Mouse (Mus musculus) cerebellum, postnatal 36 days (tissue): Measurements from ENCODE around the gene Dhx57.
"Not testable (repeated sequence)": the region's sequence is repeated elsewhere in the genome, so short reads cannot be mapped to it uniquely, and the experiment has no call there.

Experiments used
- DNase-seq, 2 experiments: peaks; one replicate each; pipeline ENCODE4 v3.0.0; 2021 to 2022; ENCODE audit warnings: mixed read lengths in 2 of 2

Gene Dhx57

DNA sequence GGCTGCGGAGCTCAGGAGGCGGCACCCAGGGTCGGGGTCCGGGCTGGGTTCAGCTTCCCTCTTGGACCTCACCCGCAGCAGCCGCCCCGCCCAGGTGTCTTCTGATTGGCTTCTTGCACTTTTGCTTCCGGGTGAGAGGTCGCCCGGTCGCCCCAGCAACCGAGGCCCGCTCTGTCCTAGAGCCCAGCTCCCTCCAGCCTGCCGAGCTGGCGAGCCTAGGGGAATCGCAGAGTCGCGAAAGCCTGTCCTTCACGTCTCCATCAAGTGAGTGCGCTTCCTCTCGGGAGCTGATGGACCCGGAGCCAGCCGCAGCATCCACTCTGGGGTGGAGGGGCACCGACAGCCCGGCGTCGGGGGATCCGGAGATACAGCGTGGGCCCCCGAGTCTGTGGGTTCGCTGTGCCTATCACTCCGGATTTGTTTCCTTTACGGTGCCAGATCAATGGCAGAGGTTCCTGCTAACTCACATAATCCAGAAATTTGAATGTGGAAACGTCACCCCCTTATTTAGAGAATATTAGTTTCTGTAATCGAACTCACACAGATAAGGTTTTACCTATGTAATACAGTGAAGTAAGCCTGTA, at the start of gene Dhx57, which contains the start of gene Morn2:
Gene Dhx57, minus strand, starts transcription at position 403 of the 584 bp plus-strand sequence.
Gene Morn2, plus strand, starts transcription at position 130 of the 584 bp plus-strand sequence.
- peak; percentile 98 for DNase-seq

DNA sequence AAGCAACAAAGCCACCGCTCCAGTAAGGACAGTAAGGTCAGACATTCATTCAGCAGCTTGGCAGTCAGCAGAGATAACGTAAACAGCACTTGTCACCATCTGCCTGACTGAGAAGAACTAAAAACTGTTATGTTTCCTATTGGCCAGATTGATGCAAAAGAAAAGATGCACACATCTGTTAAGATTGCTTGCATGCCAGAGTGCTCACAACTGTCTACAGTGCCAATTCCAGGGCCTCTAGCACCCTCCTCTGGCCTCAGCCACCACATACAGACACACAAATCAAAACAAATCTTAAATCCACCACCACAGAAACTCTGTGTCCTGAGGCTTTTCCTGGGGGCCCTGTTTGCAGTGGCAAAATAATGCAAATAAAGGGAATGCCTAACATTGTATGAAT, 42.1 kb upstream of the Dhx57 start:
- DNase-seq = no peak

DNA sequence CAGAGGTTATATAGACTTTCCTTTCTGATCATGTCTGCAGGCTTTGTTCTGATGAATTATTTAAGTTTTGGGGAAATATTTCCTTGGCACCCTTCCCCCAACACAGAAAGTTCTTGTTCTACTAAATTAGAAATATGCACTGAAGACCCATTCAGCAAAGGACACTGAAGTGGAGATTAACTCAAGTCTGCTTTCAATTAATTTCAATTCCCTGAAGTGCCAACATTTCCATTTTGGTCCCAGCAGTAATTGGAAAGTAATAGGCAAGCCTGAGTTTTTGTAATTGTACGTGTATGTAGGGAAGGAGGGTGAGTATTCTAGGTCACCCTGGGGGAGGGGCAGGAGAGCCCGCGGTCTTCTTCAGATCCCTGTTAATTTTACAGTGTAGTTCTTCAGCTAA, 36.2 kb upstream of the Dhx57 start:
- no peak for DNase-seq

DNA sequence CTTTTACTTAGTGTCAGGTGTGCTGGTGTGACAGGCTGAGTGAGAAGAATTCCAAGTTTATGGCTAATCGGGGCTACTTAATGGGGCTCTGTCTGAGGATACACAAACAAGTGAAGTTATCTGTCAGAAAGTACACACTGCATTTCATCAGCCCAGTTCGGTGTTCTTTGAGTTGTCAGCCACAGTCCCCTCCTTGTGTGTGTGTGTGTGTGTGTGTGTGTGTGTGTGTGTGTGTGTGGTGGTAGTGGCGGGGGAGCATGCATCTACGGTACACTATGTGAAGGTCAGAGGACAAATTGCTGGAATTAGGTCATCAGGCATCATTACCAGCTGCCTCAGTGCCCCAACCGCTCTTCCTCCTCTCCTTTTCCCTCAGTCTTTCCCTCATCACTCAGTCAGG, 35.2 kb upstream of the Dhx57 start:
- DNase-seq = no peak

DNA sequence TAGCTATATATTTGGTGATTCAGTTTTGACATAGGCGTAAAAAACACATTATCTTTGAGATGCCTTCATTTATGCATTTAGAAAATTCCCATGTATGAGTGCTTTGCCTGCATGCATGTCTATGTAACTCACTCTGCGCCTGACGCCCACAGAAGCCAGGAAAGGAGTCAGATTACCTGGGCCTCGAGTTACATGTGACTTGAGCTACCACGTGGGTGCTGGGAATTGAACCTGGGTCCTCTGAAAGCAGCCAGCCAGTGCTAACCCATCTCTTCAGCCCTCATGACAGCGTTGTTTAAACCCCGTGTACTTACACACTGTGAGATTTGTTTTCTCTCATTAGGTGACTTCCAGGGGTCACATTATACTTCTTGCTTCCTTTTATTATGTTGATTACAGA, 34.2 kb upstream of the Dhx57 start:
- DNase-seq = no peak

DNA sequence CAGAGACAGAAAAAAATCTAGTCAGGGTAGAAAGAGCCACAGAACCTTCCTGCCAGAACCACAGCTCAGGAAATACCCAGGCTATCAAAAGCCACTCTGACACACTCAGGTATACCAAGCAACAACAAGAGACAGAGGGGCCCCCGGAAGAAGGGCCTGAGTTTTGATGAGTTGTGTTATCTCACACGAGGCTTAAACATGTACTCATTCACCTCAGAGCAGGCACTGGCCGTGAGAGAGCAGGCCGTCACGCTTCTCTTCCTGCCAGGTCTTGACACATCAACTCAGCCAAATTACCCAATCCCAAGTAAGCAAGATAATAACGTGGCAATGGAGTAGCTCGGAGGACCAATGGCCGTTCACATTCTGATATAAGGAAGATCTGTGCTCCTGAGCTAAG, 33.4 kb upstream of the Dhx57 start:
- no peak for DNase-seq

DNA sequence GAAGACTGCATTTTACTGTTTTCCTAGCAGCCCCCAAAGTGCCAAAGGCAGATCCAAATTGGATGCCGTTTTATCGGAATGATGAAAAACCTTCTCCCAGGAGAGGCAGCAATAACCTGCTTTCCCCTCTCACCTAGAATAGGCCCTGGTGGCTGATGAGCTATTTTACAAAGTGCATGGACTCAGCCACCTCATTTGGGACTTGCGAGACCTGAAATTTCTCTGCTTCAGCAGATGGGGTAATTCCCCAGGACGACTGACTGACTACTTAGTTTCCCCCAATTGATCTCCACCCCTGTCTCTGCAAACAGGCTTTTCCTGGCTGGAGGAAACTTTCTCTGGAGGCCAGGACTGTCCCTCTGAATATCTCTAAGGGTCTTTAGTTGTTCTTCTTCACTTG, 32.7 kb upstream of the Dhx57 start:
- no peak for DNase-seq

DNA sequence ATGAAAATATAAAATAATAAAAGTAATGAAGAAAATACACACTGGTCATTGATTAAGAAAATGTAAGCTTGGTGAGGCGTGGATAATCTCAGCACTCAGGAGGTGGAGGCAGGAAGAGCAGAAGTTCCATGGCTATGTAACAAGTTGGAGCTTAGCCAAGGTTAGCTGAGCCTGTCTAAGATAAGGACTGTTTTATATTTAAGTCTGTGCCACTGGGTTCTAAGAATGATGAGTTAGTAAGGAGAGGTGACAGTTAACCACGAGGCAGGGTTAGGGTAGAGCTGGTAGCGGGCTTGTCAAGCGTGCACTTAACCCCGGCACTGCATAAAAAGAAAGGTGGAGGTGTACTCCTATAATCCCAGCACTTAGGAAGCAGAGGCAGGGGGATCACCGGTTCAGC, 32.0 kb upstream of the Dhx57 start:
- no peak for DNase-seq

DNA sequence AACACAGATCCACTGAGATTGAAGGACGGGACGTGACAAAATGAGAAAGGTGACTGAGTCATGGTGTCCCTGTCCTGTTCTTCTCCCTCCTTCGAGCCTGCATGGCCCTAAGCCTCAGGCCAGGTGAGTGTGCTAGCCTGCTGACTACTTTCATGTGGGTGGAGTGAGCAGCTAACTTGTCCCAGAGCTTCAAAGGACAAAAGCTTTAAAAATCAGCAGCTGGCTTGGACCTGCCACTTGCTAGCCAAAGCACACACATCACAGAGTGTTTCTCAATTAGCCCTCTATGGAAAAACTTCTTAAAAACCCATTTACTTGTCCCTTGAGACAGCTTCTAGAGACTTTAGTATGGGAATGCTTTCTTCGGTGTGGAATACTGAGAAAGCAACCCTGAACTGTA, 22.1 kb upstream of the Dhx57 start:
- no peak for DNase-seq

DNA sequence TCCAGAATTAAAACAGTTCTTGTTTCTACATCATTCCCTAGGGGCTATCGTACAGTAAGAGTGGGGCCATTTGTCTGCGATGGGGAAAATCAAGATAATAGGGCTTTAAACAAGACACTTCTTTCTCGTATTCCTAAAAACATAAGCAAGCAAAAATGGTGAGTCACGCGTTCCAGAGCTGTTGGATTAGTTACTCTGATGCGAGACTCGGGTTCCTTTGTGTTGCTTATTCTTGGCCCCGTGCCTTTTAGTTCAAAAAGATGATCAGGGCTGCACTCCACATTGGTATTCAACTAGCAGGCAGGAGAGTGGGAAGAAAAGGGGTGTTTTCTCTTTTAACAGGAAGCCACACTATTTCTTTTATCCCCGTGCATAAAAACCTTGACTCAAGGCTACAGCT, 21.5 kb upstream of the Dhx57 start:
- DNase-seq = no peak

DNA sequence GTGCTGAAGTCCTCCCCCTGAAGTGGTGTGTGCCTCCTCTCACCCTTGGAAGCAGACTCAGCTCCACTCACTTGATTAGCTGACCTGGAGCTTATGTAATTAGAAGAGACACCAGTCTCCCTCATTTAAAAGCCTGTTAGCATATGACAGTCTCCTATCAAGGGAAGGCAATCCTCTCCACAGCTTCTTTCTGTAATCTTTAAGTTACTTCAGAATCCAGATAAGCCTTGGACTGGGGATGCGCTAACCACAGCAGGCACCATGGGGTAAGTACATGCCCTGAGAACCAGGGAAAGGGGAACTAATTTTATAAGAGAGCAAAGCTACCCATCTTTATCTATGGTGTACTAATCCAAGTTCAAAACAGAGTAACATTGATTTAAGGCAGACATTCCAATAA, 17.0 kb upstream of the Dhx57 start, which contains the start of gene Arhgef33:
Gene Arhgef33, plus strand, starts transcription at position 157 of the 400 bp plus-strand sequence.
- DNase-seq = no peak

DNA sequence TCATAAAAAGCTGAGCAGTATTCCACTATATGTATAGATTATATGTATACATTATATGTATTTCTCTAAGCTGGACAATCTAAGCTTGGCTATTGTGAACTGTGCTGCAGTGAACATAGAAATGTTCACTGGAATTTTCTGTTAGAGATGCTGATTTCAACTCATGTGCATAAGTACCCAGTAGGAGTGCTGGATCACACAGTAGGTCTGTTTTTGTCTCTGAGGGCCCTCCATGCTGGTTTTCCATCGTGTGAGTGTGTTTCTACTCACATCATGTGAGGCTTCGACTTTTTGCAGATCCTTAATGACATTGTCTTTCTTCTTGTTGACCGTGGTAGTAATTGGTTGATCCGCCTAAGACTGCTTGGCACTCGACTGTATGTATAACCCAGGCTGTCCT, 8.6 kb upstream of the Dhx57 start:
- DNase-seq = no peak

DNA sequence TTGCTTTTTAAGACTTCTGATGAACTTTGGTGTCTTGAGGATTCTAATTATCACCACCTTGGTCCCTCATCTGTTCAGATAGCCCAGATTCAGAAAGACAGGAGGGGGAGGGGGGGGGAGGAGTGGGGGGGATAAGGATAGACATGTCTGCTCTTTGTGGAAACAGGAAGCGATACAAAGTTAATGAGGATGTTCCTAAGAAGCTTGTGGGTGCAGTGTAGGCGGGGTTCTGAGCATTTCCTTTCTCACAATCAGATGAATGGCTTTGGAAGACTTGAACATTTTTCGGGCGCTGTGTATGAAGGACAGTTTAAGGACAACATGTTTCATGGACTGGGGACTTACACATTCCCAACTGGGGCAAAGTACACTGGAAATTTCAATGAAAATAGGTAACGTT, 5.0 kb upstream of the Dhx57 start:
- DNase-seq = no peak

DNA sequence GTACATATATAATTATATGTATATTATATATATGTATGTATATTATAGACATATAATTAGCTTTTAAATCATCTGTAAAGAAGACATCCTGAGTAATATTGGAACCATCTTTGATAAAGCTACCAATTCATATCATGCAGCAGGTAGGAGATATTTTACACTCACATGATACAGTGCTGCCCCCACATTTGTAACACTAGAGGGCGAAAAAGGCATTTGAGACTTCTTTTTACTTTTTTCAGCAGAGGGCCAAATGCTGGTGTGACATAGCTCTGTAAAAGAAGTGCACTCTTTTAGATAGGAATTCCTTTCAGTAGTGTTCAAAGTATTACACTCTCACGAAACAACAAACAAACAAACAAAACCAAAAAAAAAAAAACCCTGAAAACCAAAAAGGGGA, 872 bp upstream of the Dhx57 start:
- DNase-seq = peak in 1 of 2 experiments; percentile 32

DNA sequence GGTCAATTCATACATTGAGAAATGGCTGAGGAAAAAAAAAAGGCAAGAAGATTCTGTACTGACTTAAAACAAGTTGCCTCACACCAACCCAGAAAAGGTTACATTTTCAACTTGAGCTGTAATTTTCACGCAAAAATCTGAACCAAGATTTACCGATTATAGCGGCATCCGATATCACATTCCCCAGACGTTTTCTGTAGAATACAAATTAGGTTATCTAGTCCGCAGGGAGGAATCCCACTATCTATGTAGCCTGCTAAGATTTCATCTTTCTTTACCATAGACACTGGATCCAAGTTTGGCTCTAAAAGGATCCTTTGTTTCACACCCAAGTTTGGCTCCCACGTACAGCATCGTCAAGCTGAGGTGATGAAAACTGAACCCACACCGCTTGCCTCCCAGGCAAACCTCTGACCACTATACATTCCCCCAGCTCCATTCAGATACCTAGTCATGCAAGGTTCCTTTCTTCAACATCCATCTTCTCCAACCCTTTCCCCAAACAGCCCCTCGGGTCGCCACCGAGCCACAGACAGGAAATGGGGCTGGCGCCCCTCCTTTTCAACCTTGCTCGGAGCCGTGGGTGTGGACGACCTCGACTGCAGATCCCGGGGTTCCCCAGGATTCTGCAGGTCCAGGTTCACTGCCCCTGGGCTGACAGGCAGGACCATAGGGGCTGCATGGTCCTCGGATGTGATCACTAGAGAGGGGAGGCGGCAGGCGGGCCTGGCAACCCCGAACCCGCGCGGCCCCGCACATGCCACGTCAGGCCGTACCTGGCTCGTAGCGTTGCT, 799 bp downstream of the Dhx57 start:
- no peak for DNase-seq

DNA sequence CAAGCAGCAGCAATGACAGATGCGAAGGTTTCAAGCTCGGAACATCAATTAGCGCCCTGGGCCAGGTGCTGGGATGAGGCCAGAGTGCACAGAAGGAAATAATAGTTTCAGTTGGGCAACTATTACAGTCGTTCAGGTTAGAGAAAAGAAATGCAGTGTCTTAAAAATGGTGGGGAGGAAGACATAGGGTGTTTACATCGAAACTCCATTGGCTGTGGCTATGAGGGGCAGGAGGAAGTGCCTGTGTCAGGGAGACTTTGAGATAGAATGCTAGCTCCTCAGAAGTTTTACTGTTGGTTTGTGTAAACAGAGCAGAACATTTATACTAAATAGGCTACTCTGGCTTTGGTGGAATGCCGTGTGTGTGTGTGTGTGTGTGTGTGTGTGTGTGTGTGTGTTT, 2.3 kb downstream of the Dhx57 start:
- no peak for DNase-seq

DNA sequence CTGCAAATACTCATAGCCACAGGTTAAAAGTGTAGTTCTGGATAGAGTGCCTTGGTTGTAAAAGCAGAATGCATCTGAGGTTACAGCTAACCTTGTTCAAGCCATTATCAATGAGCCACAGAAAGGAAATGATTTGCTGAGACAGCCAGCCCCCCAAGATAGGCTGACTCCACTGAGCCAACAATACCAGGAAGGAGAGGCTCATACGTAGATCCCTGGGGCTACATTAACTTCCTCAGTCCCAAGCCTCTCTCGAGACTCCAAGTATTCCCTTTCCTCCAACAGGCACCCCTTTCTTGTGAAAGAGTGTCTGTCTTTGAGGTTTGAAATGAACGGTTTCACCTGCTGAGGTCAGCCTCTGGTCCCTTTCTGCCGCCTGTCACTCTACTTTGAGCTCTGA, 5.8 kb downstream of the Dhx57 start:
- DNase-seq = no peak

DNA sequence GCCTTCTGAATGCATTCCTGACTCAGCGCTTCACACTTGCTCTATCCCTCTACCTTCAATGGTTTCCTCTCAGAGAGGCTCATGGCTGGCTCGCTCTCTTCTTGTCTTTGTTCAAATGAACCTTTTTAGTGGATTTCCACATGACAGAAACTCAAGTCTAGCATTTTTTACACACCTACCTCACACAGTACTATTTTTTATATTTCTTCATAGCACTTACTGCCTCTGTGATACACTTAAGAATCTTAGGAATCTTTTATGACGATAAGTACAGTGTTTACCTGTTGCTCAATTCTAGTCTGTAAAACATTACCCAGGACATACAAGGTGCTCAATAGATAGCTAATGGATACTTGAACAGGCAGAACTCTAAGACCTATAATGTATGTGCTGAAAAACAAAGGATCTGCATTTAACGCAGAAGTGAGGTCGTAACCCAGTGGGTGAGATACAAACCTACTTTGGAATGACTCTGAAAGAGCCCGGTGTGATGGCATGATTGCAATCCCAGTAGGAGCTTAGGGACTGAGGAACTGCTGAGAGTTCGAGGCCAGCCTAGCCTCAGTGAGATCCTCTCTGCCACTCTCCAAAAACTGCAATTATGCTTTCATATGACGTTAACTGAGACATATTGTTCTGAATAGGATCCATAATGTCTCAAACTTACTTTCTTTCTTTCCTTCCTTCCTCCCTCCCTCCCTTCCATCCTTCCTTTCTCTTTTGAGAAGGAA, 10.8 kb downstream of the Dhx57 start:
- DNase-seq = no peak

DNA sequence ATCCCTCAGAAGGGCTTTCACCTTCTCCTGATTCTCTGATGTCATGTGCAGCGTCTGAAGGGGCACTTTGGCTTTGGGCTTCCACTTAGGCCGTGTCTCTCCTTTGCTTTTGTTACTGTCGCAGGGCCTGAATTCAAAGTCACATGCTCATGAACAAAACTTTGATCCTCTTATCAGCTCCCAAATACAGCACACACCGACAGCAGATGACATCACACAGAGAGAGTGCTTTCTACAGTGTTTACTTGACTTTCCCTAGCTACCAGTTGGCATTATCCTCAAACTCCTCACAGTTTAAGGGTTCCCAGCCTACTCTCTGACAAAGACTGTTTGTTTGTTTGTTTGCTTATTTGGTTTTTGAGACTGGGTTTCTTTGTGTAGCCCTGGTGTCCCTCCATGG, 12.0 kb downstream of the Dhx57 start:
- DNase-seq = no peak

DNA sequence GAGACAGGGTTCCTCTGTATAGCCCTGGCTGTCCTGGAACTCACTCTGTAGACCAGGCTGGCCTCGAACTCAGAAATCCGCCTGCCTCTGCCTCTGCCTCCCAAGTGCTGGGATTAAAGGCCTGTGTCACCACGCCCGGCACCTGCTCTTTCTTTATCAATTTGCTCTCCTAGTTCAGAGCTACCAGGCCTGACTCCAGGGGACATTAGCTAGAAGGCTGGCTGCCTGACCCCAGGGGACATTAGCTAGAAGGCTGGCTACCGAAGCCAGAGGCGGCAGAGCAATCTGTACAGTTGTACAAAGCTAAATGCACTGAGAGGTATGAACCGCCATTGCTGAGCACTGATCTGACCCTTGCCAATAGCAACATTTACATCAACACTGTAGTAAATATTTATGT, 19.7 kb downstream of the Dhx57 start:
- not testable (repeated sequence) for DNase-seq

DNA sequence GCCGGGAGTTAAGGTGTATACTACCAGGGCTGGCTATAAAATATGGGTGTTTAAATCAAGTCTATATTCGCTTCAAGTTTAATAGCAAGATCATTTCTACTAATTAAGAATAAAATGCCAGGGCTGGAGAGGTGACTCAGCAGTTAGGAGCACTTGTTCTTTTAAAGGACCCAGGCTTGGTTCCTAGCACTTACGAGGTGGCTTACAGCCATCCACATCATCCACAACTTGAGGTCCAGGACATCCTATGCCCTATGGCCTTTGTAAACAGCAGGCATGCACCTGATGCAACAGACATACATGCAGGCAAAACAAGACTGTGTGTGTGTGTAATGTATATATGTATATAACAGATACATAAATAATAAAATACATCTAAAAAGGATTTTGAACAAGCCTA, 22.1 kb downstream of the Dhx57 start:
- no peak for DNase-seq

DNA sequence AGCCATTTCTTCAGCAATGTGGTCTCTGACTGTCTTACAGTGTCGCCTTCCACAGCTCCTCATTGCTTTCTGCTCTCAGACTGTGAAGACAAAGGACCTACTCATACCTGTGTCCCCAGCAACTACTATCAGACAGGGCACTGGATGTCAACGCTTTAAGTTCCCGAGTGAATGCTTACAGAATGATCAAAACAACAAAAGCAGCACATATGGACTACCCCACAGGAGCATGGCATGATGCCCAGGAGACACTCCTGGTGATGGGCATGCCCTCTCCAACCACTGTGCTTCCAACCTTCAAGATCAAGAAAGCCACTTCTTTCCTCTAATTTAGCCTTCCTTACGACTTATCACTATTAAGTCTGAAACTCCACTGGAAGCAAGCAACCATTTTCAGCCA, 23.2 kb downstream of the Dhx57 start:
- DNase-seq = peak; percentile 65 to 66

DNA sequence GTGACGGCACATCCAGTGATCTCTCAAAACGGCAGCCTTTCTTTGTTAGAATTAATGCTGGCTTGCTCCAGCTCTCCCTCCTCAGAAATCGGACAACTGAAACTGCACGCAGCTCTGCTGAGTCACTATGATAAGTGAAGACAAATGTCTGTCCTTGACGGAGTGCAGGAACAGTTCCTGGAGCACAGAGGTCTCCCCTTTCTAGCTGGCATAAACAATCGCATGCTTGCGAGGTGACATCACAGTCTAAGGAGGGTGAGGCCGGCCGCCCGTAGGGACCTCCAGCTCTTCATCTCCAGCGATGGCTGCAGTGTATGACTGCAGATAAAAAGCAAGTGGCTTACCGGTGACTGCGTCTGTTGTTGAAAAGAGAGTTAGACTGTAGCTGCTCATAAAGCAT, 35.1 kb downstream of the Dhx57 start:
- DNase-seq = no peak

DNA sequence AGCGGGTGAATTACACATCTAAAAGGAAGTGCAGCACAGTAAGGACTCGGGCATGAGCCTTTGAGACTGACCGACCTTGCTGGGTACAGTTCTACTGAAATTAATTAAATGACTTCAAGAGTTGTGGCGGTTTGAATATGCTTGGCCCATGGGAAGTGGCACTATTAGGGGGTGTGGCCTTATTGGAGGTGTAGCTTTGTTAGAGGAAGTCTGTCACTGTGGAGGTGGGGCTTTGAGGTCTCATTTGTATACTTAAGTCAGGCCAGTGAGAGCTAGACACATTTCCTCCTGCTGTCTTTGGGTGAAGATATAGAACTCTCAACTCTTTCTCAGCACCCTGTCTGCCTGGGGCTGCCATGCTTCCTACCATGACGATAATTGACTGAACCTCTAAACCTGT, 35.9 kb downstream of the Dhx57 start:
- no peak for DNase-seq
